Mouse (Mus musculus) c-Kit-negative CD71-positive TER-119-positive erythroid progenitor cells, embryonic 14.5 days (primary cell): ENCODE measurements at regions not wholly inside any gene's neighbourhood (a gene's known extent, or its start where the extent isn't known, plus 50 kb on each side); places are given as distances from the start of the nearest gene placed in this dataset.
A peak's percentile ranks its signal among the peaks of the same experiment; 100 is the strongest.

ENCODE experiments used
- DNase-seq: peaks from one replicate; pipeline ENCODE4 v3.0.0-alpha.2; 2013; ENCODE audit warnings: low read depth, low spot score

DNA sequence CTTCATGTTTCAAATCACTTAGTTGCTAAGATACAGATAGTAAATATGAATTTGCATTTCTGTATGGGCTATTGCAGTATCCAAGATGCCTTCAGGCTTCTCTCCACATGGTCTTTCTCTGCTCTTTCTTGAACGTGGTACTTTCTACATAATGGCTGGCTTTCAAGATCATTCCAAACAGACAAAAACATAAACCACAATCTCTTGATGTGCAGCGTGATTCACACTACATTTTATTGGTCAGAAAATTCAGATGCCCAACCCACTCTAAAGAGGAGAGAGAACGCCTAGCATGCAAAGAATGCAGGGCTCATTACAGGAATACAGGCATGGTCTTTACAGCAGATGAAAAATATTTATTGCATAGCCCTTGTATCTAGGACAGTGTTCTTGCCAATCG, 235.2 kb downstream of the Papss1 start:
- no peak for DNase-seq

GRCm38 (mm10) chr3:131801551-131801950, 237.0 kb downstream of the Papss1 start:
- DNase-seq: no peak

DNA sequence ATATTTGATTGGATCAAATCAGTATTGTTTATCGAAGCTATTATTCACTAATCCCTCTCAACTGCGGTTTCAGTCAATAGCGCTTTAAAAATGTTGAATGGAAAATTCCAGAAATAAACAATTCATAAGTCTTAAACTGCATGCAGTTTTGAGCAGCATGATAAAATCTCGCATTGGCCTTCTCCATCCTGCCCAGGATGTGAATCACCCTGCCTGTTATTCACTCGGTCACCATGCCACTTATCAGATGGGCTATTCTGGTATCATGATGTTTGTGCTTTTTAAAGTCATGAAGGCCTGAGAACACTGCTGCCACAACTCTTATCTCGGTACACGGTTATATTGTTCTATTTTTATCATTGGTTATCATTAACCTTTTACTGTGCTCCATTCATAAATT, 238.3 kb downstream of the Papss1 start:
- DNase-seq: no peak

DNA sequence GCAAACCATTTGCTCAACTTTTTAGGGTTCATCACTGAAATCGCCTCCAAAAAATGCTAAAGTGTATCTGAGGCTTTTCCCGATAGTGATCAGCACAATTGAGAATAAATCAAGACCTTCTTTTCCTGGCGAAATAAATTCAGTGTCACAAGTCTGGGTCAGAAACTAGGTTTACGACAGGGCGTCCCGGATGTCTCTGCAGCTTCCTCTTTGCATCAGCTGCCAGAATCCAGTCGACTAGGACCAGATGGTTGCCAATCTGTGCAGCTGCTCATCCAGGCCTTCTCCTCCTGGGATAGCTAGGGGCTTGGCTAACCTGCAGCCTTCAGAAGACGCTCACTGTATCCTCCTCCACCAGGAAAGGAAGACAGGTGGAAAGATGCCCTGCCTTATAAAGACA, 243.6 kb downstream of the Papss1 start:
- no peak for DNase-seq

GRCm38 (mm10) chr3:131812968-131813367, 248.4 kb downstream of the Papss1 start:
- no peak for DNase-seq

DNA sequence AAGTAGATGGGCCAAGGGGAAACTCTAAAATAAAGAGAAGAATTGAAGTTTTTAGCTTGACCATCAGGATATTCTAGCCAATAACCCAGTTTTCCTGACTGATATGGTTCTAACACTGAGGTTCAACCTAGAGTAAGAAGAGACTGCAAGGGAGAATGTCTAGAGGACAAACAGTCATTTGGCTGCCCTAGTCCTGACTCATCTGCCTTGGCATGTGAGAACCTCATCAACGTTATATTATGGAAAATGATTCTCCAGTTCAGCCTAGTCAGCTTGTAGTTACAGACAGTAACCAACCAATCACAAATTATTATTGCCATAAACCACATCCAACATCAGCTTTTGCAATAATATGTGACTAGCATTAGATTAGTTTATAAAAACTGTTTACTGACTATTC, 254.2 kb downstream of the Papss1 start:
- DNase-seq: no peak

DNA sequence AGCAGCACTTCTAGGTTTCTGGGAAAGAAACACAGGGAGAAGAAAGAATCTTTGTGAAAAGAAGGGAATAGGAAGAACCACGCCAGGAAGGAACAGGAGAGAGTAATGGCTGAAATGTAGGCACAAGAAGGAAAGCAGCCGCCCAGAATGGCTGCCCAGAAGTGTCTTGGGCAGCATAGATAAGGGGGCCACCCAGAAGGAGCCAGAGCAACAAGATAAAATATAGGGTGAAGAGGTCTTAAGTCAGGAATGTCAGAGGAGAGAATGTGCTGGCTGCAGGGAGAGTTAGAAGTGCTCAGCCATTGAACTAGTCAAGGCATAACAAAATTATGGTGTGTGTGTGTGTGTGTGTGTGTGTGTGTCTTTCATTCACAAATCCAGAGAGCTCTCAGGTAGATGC, 227.7 kb upstream of the Dkk2 start:
- no peak for DNase-seq

DNA sequence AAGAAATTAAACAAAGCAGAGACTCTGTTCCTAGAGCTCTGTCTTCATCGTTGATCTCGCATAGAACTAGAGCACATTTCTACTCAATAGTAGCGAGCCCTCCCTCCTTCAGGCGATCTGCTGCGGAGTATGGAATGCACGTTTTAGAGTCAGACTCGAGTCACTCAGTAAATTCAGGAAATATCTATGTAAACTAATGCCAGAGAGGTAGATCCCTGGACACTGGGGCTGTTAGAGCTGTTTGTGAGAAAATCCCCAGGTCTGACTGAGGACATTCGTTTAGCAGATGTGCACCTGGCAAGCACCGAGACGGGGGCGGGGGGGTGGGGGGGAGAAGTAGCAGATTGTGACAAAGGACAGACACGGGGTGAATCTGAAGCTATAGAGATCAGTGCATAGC, 226.0 kb upstream of the Dkk2 start:
- DNase-seq: no peak

DNA sequence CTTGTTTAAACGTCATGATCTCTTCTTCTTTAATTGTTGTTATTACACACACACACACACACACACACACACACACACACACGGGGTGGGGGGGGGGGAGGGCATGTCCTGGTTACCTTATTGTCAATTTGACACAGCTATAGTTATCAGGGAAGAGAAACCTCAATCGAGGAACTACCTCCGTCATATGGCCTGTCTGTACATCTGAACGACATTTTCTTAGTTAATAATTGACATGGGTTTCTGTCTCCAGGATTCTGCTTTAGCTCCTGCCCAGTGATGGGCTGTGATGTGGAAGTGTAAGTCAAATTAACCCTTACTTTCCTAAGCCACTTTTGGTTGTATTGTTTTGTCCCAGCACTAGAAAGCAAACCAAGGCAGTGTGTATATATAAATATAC, 220.0 kb upstream of the Dkk2 start:
- no peak for DNase-seq

DNA sequence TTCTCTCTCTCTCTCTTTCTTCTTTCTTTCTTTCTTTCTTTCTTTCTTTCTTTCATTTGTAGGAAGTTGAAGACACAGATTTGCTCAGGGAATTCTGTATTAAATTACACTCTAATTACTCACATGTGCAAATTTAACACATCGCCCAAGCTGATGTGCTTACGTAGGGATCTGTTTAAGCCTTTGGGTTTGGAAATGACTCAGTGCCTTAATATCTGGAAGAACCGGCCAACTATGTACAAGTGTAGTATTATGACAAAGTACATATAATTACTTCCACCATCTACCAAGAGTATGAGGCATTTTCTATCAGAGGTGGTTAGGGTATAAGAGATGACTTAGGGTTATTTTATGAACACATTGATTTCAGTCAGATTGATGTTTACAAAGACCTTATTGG, 217.8 kb upstream of the Dkk2 start:
- no peak for DNase-seq

DNA sequence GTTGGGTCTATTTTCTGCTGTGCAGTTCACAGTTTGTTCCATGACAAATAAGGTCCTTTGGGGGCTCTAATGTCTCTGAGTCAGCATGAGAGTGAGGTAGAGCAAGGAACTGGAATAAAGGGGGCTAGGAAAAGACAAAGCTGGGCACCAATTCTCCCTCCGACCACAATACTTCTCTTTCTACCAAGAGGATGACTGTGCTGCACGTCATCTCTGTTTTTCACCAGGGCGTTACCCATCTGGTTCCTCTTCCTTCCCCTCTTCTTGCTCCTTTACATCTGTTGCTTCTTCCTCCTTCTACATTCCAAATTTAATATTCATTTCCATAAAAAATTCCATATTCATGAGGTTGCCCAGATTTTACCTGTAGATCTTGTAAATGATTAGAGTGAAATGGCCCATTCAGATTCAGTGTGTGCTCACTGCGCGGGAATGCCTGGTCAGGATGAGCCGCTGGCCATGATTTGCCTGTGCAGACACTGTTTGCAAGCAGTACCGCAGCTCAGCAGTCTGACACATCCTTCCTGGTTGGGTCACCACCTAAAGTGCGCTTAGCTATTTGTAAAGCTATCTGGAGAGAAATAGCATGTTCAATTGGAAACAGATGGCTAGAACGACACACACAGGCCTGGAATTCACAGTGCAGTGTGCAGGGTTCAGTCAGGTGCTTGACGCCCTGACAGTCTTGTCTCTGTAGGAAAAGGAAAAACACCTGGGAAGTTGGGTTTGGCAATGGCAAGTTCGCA, 216.7 kb upstream of the Dkk2 start:
- DNase-seq: no peak

DNA sequence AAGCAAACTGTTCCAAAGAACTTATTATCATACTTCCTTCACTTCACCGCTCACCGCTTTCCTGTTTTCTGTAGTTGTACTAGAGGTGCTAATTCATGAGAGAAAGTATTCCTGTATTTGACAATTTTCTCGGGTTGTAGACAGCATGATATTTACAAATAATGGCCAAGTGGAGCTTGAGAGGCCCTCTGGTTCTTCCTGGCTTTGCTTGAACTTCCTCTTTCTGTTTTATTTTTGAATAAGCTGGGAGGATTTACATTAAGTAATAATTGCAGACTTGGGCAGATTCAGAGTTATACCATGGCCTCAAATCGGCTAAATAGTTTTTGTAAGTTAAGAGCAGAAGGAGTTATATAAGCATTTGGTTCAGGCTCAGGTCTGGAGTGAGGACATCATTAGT, 215.8 kb upstream of the Dkk2 start:
- no peak for DNase-seq

DNA sequence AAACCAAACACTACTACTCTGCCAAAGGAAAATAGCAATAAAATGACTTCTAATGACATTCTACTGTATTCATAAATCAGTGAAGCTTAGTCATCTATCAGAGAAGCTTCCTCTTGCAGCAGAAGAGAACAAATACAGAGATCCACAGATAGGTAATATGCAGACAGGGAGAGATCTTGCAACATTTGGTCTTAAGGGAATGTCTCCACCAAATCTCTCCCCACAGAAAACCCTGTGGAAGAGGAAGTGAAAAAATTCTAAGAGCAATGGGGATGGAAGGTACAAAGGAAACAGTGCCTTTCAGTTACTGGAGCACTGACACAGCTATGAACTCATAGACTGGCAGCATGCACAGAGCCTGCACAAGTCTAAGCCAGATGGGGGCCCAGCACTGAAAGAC, 202.4 kb upstream of the Dkk2 start:
- DNase-seq: no peak

DNA sequence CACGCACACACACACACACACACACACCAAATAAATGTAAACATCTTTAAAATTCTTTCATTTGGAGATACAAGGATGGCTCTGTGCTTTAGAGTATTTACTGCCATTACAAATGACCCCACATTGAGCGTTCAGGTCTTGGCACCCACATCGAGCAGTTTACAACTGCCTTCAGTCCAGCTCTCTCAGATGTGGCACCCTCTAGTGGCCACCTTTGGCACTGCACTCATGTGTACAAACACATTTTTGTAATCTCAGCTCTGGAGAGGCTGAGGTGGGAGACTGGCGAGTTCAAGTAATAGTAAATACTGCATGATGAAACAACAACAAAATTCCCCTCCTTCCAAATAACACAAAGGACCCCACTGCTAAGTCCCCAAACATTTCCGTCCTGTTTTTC, 198.6 kb upstream of the Dkk2 start:
- DNase-seq: peak; percentile 8

DNA sequence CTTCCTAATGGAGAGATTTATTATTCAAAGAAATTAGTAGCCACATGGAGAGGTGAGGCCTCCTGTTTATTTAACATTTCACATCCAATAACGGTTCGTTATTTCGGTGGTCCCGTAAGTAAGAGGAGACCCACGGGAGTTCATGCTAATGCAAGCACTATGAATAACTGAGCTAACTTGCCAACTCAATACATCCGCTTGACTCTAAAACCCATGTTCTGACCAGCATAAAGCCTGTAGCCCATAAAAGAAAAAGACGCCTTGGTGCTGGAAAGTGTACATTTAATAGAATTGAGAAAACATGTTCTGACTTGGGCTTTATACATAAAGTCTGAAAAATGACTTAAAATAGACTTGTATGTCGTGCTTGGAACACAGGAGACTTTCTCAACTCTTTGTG, 198.1 kb upstream of the Dkk2 start:
- no peak for DNase-seq

DNA sequence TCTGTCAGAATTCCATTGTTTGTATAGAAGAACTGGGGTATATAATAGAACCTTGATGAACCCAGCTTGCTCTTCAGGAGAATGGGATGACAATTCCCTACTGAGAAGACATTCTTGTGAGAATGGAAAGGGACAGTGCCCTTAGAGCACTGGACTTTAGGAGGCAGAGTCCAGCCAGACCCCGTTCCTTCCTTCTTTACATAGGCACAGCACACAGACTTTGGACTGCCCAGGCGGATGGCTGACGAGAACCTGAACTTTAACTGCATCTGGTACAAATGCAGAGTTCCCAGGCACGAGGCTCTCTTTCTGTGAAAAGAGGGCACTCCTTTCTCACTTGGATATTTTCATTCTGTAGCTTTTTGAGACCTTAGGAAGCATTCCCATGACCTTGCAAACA, 197.4 kb upstream of the Dkk2 start:
- DNase-seq: no peak

DNA sequence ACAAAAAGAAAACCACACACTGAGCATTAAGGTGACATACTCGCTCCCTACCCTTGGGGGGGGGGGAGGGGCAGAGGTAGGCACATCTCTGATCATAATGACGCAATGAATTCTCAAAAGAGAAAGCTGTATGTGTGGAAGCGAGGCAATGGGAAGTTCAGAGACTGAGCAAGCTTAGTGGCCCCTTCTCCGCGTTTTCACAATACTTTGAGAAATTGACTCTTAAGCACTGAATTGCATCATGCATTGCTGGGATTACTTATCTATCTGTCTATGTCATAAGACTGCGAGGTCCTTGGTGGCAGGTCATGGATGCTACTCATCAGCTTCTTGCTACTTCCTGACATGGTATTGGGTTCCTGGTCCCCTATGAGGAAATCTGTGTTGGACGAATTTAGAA, 193.2 kb upstream of the Dkk2 start:
- no peak for DNase-seq

DNA sequence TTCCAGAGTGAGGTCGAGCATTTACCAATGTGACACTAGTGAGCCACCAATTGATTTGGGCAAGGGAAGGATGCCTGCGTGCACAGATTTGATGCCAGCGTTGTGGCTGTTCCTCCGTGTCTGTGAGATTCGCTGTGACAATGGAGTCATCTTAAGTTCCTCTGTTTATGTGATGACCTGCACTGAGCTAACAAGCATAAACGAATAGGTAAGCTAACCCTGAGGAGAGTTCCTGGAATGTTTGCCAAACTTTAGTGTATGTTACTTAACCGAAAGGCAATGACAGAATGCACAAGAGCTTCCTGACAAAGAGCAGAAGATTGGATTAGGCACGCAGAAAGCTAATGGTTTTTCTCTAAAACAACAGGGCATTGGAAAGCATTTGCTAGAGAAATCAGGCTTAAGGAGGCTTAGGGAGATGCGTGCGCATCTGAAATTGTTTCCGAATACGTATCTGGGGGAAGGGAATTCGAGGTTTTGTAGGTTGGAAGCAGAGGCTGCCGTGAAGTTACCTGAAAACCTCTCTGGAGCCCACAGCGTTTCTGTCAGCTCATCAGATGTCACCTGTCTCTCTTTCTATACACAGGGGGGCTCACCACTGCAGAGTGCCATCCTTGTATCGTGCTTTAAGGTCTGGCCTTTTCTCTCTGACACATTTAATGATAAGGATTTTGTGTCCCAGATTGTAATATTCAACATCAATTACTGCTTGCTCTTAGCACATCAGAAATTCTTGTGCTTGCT, 191.9 kb upstream of the Dkk2 start:
- no peak for DNase-seq

- DNase-seq: no peak
These were observed 190.0 kb upstream of the Dkk2 start for GRCm38 (mm10) chr3:131895057-131895456.

- no peak for DNase-seq
These were observed 171.6 kb upstream of the Dkk2 start for GRCm38 (mm10) chr3:131913534-131913933.

DNA sequence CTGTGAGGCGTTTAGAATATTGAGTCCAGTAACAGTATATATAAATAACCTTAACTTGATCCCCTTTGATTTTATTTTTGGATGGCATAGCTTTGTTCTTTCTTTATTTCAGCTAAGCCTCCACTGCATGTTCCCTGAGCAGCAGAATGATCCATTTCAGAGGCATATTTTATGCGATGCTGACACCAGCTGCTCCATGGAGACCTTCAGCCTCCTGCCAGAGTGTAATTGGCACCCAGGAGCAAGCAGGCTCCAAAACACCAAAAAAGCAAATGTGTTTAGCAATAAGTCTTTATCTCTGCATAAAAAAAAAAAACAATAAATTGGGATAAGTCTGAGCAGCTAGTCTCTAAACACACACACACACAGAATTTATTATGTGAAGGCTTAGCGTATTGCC, 170.7 kb upstream of the Dkk2 start:
- DNase-seq: no peak

GRCm38 (mm10) chr3:131914997-131915396, 170.1 kb upstream of the Dkk2 start:
- no peak for DNase-seq

DNA sequence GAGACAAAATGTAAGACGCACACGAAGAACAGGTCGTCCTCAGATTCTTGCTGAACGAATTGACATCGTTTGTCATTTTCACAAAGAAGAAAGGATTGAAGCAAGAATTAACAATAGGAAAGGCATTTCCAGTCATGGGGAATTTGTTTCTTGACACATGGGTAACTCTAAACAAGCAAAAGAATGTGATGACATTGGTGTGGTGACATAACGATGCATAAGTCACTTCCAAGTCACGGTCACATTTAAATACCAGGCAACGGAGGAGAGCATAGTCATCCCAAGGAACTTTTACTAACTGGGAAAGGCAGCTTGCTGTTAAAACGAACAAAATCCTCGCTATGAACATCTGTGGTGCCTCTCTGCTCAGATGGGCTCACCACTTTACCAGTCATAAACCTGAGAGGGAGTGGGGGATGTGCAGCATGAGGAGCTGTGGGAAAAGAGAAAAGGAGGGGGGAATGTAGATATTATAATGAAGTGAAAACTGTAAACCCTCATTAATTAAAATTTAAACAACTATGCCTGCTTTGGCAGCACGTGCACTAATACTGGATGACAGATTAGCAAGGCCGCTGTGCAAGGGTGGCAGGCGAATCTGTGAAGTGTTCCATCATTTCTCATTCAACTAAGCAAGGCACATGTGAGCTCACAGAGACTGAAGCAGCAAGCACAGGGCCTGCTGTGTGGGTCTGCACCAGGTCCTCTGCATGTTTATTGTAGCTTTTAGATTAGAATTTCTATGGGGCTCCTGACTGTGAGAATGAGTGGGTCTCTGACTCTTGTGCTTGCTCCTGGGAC, 167.2 kb upstream of the Dkk2 start:
- no peak for DNase-seq
